Mouse (Mus musculus): Measurements from ENCODE around the gene Gm5431. TPM values are rescaled to one million over a fixed set of nuclear protein-coding genes. Genes with fewer than 3 reads are reported as not detected.
"Not testable (repeated sequence)": the region's sequence is repeated elsewhere in the genome, so short reads cannot be mapped to it uniquely, and the experiment has no call there.

Gene Gm5431
- total and polyA plus RNA-seq, 2 experiments from 2014 or later, result 0.11 to 0.92 TPM

GRCm38 (mm10) chr11:48876680-48877079 lies 25.3 kb downstream of the Gm5431 start:
- ATAC-seq (ENCODE audit: insufficient read depth, low read depth), result no peak
- no peak overlapping the region for H3K4me3 ChIP-seq (ENCODE audit: low read depth, low read length)
- H3K4me1 ChIP-seq (ENCODE audit: control insufficient read depth, insufficient read depth), result peaks cover 6% of the 10 kb centered on the region; the same call in 1 of the 2 replicates
- 0 out of 2 replicates have a peak, but pooled peaks cover 4% of the 10 kb centered on the region for H3K27me3 ChIP-seq (ENCODE audit: control insufficient read depth, insufficient read depth, low read length)
- no peak overlapping the region for H3K4me2 ChIP-seq (ENCODE audit: low read depth, low read length)
- no peak for TF ChIP-seq EP300 (IDR thresholded peaks at IDR 0.05; ENCODE audit: low read depth)
- TF ChIP-seq CTCF (IDR thresholded peaks at IDR 0.05; ENCODE audit: low read depth), result no peak
- H3K9me3 ChIP-seq (replicated peaks; ENCODE audit: control insufficient read depth, low read length), result no peaks in the 10 kb centered on the region
- no peak overlapping the region for H3K27ac ChIP-seq (ENCODE audit: low read depth)
- no peak overlapping the region for H3K9ac ChIP-seq (replicated peaks; ENCODE audit: low read depth, low read length)
- WGBS, result 92% methylated on average over 1 of the region's 1 CpGs
- DNase-seq (ENCODE audit: low spot score), result no peak
- H3K36me3 ChIP-seq (replicated peaks; ENCODE audit: control insufficient read depth, insufficient read depth, low read length), result no peaks in the 10 kb centered on the region

- H3K4me3 ChIP-seq (ENCODE audit: low read depth, low read length); ATAC-seq (ENCODE audit: insufficient read depth, low read depth); H3K27me3 ChIP-seq (ENCODE audit: control insufficient read depth, insufficient read depth, low read length); DNase-seq (ENCODE audit: low spot score); H3K27ac ChIP-seq (ENCODE audit: low read depth); H3K4me1 ChIP-seq (ENCODE audit: control insufficient read depth, insufficient read depth); H3K9me3 ChIP-seq (replicated peaks; ENCODE audit: control insufficient read depth, low read length); H3K4me2 ChIP-seq (ENCODE audit: low read depth, low read length); H3K9ac ChIP-seq (replicated peaks; ENCODE audit: low read depth, low read length); H3K36me3 ChIP-seq (replicated peaks; ENCODE audit: control insufficient read depth, insufficient read depth, low read length): not testable (repeated sequence)
- 72% methylated on average over 1 of the region's 1 CpGs for WGBS
These were observed 26.6 kb downstream of the Gm5431 start for GRCm38 (mm10) chr11:48875343-48875837.

- WGBS, result 0% methylated on average over 4 of the region's 4 CpGs
- Histone ChIP-seq H3K4me2 (ENCODE audit: low read depth, low read length) (no peak overlapping the region), H3K27me3 (ENCODE audit: control insufficient read depth, insufficient read depth, low read length) (0 out of 2 replicates have a peak, but pooled peaks cover 4% of the 10 kb centered on the region), H3K36me3 (replicated peaks; ENCODE audit: control insufficient read depth, insufficient read depth, low read length) (no peaks in the 10 kb centered on the region), H3K27ac (ENCODE audit: low read depth) (no peak overlapping the region), H3K9ac (replicated peaks; ENCODE audit: low read depth, low read length) (no peak overlapping the region), H3K4me3 (ENCODE audit: low read depth, low read length) (no peak overlapping the region), H3K9me3 (replicated peaks; ENCODE audit: control insufficient read depth, low read length) (no peaks in the 10 kb centered on the region), H3K4me1 (ENCODE audit: control insufficient read depth, insufficient read depth) (peaks cover 7% of the 10 kb centered on the region)
- ATAC-seq (ENCODE audit: insufficient read depth, low read depth) (no peak), DNase-seq (ENCODE audit: low spot score) (peak; percentile 49)
- TF ChIP-seq EP300 (IDR thresholded peaks at IDR 0.05; ENCODE audit: low read depth) (no peak), CTCF (IDR thresholded peaks at IDR 0.05; ENCODE audit: low read depth) (peak; percentile 70)
These were observed 27.5 kb downstream of the Gm5431 start for GRCm38 (mm10) chr11:48874465-48874864.

GRCm38 (mm10) chr11:48873591-48874290 lies 28.3 kb downstream of the Gm5431 start:
- ATAC-seq (ENCODE audit: insufficient read depth, low read depth), result no peak
- Histone ChIP-seq H3K27me3 (ENCODE audit: control insufficient read depth, insufficient read depth, low read length) (0 out of 2 replicates have a peak, but pooled peaks cover 4% of the 10 kb centered on the region), H3K4me3 (ENCODE audit: low read depth, low read length) (no peak overlapping the region), H3K4me1 (ENCODE audit: control insufficient read depth, insufficient read depth) (peaks cover 14% of the 10 kb centered on the region), H3K9ac (replicated peaks; ENCODE audit: low read depth, low read length) (no peak overlapping the region), H3K4me2 (ENCODE audit: low read depth, low read length) (no peak overlapping the region), H3K9me3 (replicated peaks; ENCODE audit: control insufficient read depth, low read length) (no peaks in the 10 kb centered on the region), H3K27ac (ENCODE audit: low read depth) (0 out of 2 replicates have a peak overlapping the region, but pooled peaks have one; percentile 22), H3K36me3 (replicated peaks; ENCODE audit: control insufficient read depth, insufficient read depth, low read length) (no peaks in the 10 kb centered on the region)
- no peak for TF ChIP-seq EP300 (IDR thresholded peaks at IDR 0.05; ENCODE audit: low read depth)
- TF ChIP-seq CTCF (IDR thresholded peaks at IDR 0.05; ENCODE audit: low read depth), result no peak
- 42% methylated on average over 10 of the region's 10 CpGs for WGBS
- no peak for DNase-seq (ENCODE audit: low spot score)

GRCm38 (mm10) chr11:48872695-48873300 lies 29.2 kb downstream of the Gm5431 start:
- H3K27ac ChIP-seq (ENCODE audit: low read depth), result peak overlapping the region; percentile 90
- ATAC-seq (ENCODE audit: insufficient read depth, low read depth), result no peak
- peaks cover 14% of the 10 kb centered on the region for H3K4me1 ChIP-seq (ENCODE audit: control insufficient read depth, insufficient read depth)
- H3K27me3 ChIP-seq (ENCODE audit: control insufficient read depth, insufficient read depth, low read length), result 0 out of 2 replicates have a peak, but pooled peaks cover 4% of the 10 kb centered on the region
- H3K9me3 ChIP-seq (replicated peaks; ENCODE audit: control insufficient read depth, low read length), result no peaks in the 10 kb centered on the region
- H3K4me3 ChIP-seq (ENCODE audit: low read depth, low read length), result peak overlapping the region; percentile 68
- H3K9ac ChIP-seq (replicated peaks; ENCODE audit: low read depth, low read length), result peak overlapping the region; percentile 73; the same call in 1 of the 2 replicates
- TF ChIP-seq CTCF (IDR thresholded peaks at IDR 0.05; ENCODE audit: low read depth) (no peak), EP300 (IDR thresholded peaks at IDR 0.05; ENCODE audit: low read depth) (no peak)
- 87% methylated on average over 7 of the region's 7 CpGs for WGBS
- H3K4me2 ChIP-seq (ENCODE audit: low read depth, low read length), result peak overlapping the region; percentile 88
- no peaks in the 10 kb centered on the region for H3K36me3 ChIP-seq (replicated peaks; ENCODE audit: control insufficient read depth, insufficient read depth, low read length)
- peak; percentile 49 for DNase-seq (ENCODE audit: low spot score)
